Mouse (Mus musculus) ES-Bruce4 (cell line): ENCODE measurements at regions not wholly inside any gene's neighbourhood (a gene's known extent, or its start where the extent isn't known, plus 50 kb on each side); places are given as distances from the start of the nearest gene placed in this dataset.

Experiments
- CTCF ChIP-seq: IDR thresholded peaks from one replicate; pipeline ENCODE4 v1.8.1; 2011; ENCODE audit warnings: low read depth, low read length
- EP300 ChIP-seq: IDR thresholded peaks from 2 replicates; pipeline ENCODE4 v1.6.1; 2011; ENCODE audit warnings: low read depth, low read length; ENCODE audit not compliant: insufficient read depth

DNA sequence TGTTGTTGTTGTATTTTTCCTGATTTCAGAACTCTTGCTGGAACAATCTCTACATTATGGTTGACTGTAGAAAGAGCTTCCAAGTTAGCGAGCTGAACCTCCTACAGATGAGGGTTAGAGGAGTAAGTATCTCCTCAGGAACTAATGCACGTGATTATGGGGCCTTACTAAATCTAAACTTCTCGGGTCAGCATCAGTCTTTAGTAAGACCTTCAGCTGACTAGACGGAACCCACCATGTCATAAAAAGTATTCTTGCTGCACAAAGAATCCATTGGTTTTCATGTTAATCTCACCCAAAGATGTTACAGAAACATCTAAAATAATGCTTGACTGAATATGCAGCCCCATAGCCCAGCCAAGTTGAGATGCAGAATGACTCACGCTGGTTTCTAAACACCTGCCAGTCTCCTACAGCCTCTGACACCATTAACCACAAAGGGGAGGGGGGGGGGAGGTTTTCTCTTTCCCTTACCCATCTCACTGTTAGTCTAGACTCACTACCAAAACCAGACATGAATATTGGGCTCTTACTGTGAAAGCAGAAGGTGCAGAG is 88.9 kb upstream of the Tbl1xr1 start:
- no peak for TF ChIP-seq CTCF
- TF ChIP-seq EP300, result no peak
